8 mouse cellular contexts compared by ENCODE assay signal in genomic region chr11:24049226-24050031, GRCm38 (mm10). TPM values are rescaled to one million over a fixed set of nuclear protein-coding genes. Genes with fewer than 3 reads are reported as not detected.
DNase-seq lines count a peak whose midpoint lies in the region; ATAC-seq and TF ChIP-seq lines count a peak whose summit lies in the region.

No protein-coding gene starts in this region.

- H3K9ac ChIP-seq in forebrain, embryonic 16.5 days (replicated peaks; ENCODE audit: low read depth, low read length), result peak overlapping the region; percentile 83
- H3K9ac ChIP-seq in lung, embryonic 15.5 days, result peak overlapping the region; percentile 47

- H3K27me3 ChIP-seq in G1E (ENCODE audit: insufficient read depth, low read length), result peaks cover 39% of the 10 kb centered on the region
- H3K27me3 ChIP-seq in forebrain, embryonic 16.5 days (replicated peaks; ENCODE audit: control insufficient read depth, insufficient read depth, low read length), result no peaks in the 10 kb centered on the region
- H3K27me3 ChIP-seq in lung, embryonic 15.5 days, result 0 out of 2 replicates have a peak, but pooled peaks cover 3% of the 10 kb centered on the region

- H3K4me3 ChIP-seq in G1E (ENCODE audit: low read depth, low read length), result peak overlapping the region; percentile 67; the same call in 1 of the 2 replicates
- peak overlapping the region; percentile 54 for H3K4me3 ChIP-seq in forebrain, embryonic 16.5 days (replicated peaks; ENCODE audit: low read length)
- peak overlapping the region; percentile 50 for H3K4me3 ChIP-seq in lung, embryonic 15.5 days

- intact Hi-C loops in heart, postnatal 36 days (cut with DNase I), result loop anchor here (2.0 to 10.0 kb wide), 2 partner anchors 1255 to 1815 kb away; no protein-coding TSS in a partner anchor

- H3K27ac ChIP-seq in forebrain, embryonic 16.5 days (ENCODE audit: low read length), result peak overlapping the region; percentile 60; the same call in 1 of the 2 replicates
- no peak overlapping the region for H3K27ac ChIP-seq in lung, embryonic 15.5 days

- ATAC-seq in G1E (ENCODE audit: extremely low read depth, insufficient number of reproducible peaks, low FRiP score, poor library complexity, severe bottlenecking), result peak; percentile 28; the same call in 1 of the 2 replicates
- ATAC-seq in forebrain, embryonic 16.5 days, result peak; percentile 92
- peak; percentile 71; the same call in 1 of the 2 replicates for ATAC-seq in lung, embryonic 15.5 days (ENCODE audit: borderline replicate concordance, extremely low read depth, low FRiP score, low TSS enrichment)

- peaks cover 15% of the 10 kb centered on the region for H3K4me1 ChIP-seq in G1E (ENCODE audit: insufficient read depth, low read depth, low read length)
- H3K4me1 ChIP-seq in forebrain, embryonic 16.5 days (replicated peaks; ENCODE audit: control insufficient read depth, insufficient read depth, low read length), result peaks cover 9% of the 10 kb centered on the region
- H3K4me1 ChIP-seq in lung, embryonic 15.5 days, result 0 out of 2 replicates have a peak, but pooled peaks cover 3% of the 10 kb centered on the region

- no peaks in the 10 kb centered on the region for H3K36me3 ChIP-seq in G1E (replicated peaks)
- no peaks in the 10 kb centered on the region for H3K36me3 ChIP-seq in forebrain, embryonic 16.5 days (ENCODE audit: control insufficient read depth, insufficient read depth)
- no peaks in the 10 kb centered on the region for H3K36me3 ChIP-seq in lung, embryonic 15.5 days

- DNase-seq in G1E (ENCODE audit: low spot score), result peak; percentile 64
- peak; percentile 24 for DNase-seq in cerebellum, adult 11-12 months
- peak; percentile 74 to 81 for DNase-seq in heart, postnatal 36 days
- peak; percentile 60 to 86 for DNase-seq in layer of hippocampus, adult 8-10 months (ENCODE audit: low spot score in 2 of 2)
- peak; percentile 35 for DNase-seq in ovary, adult 18-20 months (ENCODE audit: low spot score)
- peak; percentile 67 to 86 for DNase-seq in thymus, postnatal 10 days (ENCODE audit: low spot score in 2 of 2)

- peak overlapping the region; percentile 76 for H3K4me2 ChIP-seq in forebrain, embryonic 16.5 days (ENCODE audit: low read length)
- H3K4me2 ChIP-seq in lung, embryonic 15.5 days, result peak overlapping the region; percentile 70

- peak; percentile 97 for TF ChIP-seq CTCF in G1E (IDR thresholded peaks at IDR 0.05; ENCODE audit: low read depth, low read length)

- 4% methylated on average over 28 of the region's 28 CpGs for WGBS in forebrain, embryonic 16.5 days
- 4% methylated on average over 28 of the region's 28 CpGs for WGBS in lung, embryonic 15.5 days

- H3K9me3 ChIP-seq in G1E (replicated peaks), result no peaks in the 10 kb centered on the region
- H3K9me3 ChIP-seq in forebrain, embryonic 16.5 days (ENCODE audit: control insufficient read depth, low read length), result no peaks in the 10 kb centered on the region
- no peaks in the 10 kb centered on the region for H3K9me3 ChIP-seq in lung, embryonic 15.5 days

RNA-seq across cellular contexts. Expression of gene A830031A19Rik, which starts 25.4 kb away (rescaled TPM):
- total RNA-seq in G1E (2014; fragmentation: Nextera tagmentation) (not detected in 2 replicates), G1E (2017) (0.16 TPM in 1 of 2 replicates, not detected in the other)
- not detected in 2 replicates for polyA plus RNA-seq in G1E (2012)
- polyA plus RNA-seq in forebrain, embryonic 16.5 days (2015; fragmentation: Nextera tagmentation; extraction: Ambion mirVana), result not detected in 2 replicates
- not detected for total RNA-seq in heart, postnatal 36 days (2021)
- 1 to 10 TPM in 3 of 4 experiments, under 1 TPM in 1; 0.93 to 2.4 (median 1.6) TPM for total RNA-seq in layer of hippocampus, adult 8-10 months (2022)
- not detected in 2 replicates for polyA plus RNA-seq in lung, embryonic 15.5 days (2015; fragmentation: Nextera tagmentation; extraction: Ambion mirVana)

RNA-seq across cellular contexts. Expression of gene Bcl11a, which starts 28.4 kb away (rescaled TPM):
- total RNA-seq in G1E (2014; fragmentation: Nextera tagmentation) (93.2 and 102 TPM in 2 replicates), G1E (2017) (20.6 and 25.4 TPM in 2 replicates)
- polyA plus RNA-seq in G1E (2012), result 53.5 and 54.9 TPM in 2 replicates
- 236 and 244 TPM in 2 replicates for polyA plus RNA-seq in forebrain, embryonic 16.5 days (2015; fragmentation: Nextera tagmentation; extraction: Ambion mirVana)
- 1 to 10 TPM; 4.5 to 5.0 TPM for total RNA-seq in heart, postnatal 36 days (2021)
- 100 to 1,000 TPM; 103 to 118 (median 109) TPM for total RNA-seq in layer of hippocampus, adult 8-10 months (2022)
- 15.4 and 15.8 TPM in 2 replicates for polyA plus RNA-seq in lung, embryonic 15.5 days (2015; fragmentation: Nextera tagmentation; extraction: Ambion mirVana)

Comparison
In these comparisons a context has a peak if more than half of its experiments do, and no peak if none do; other contexts are left out.
1. ATAC-seq: peak in every context shown above with its lines; median percentile 92 in forebrain, embryonic 16.5 days; 71 in lung, embryonic 15.5 days; 28 in G1E.
2. DNase-seq: peak in every context shown above with its lines; median percentile 78 in heart, postnatal 36 days; 76 in thymus, postnatal 10 days; 73 in layer of hippocampus, adult 8-10 months; 64 in G1E; 35 in ovary, adult 18-20 months; 24 in cerebellum, adult 11-12 months.